15 mouse cellular contexts compared by ENCODE assay signal in the genomic region with DNA sequence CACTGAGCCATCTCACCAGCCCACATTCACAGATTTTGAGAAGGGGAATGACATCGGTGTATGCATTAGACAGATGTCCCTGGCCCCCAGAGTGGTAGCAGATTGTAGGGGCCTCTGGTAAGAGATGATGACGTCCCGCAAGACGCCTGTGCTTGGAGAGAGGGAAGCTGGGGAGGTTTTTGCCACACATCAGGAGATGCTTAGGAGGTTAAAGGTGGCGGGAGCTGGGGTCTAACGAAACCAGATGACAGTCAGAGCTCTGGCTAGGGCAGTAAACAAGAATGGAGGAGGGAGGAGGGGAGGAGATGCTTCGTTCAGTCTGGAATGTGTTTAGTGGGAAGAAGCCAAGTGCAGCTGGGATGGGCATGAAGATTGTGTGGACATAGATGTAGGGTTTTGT.
"Had no signal": no experiment of that assay in that cellular context is flagged by ENCODE, and none has a peak within 500 bp of the region (broad histone marks: within the 10 kb centered on the region; RNA-seq: fewer than 3 reads in every experiment).

No protein-coding gene starts in this region.

- H3K4me3 ChIP-seq: limb, embryonic 13.5 days; liver, embryonic 15.5 days; megakaryocyte, embryonic 14.5 days; midbrain, embryonic 12.5 days; neural tube, embryonic 13.5 days; stomach, embryonic 15.5 days had no signal

- ATAC-seq: midbrain, embryonic 16.5 days had no signal

- H3K9ac ChIP-seq: limb, embryonic 13.5 days; liver, embryonic 15.5 days; midbrain, embryonic 12.5 days; neural tube, embryonic 13.5 days; stomach, embryonic 15.5 days had no signal

- H3K27me3 ChIP-seq: limb, embryonic 13.5 days; liver, embryonic 15.5 days; megakaryocyte, embryonic 14.5 days; midbrain, embryonic 12.5 days; neural tube, embryonic 13.5 days; stomach, embryonic 15.5 days had no signal

- DNase-seq: layer of hippocampus, postnatal 36 days; lung, adult 2 months; lung, postnatal 10 days; retina, postnatal 1 day; right cerebral cortex, postnatal 4 days; thymus, adult 2 months; thymus, postnatal 25 days had no signal

- H3K36me3 ChIP-seq: neural tube, embryonic 13.5 days; stomach, embryonic 15.5 days had no signal

- H3K4me1 ChIP-seq: midbrain, embryonic 12.5 days had no signal

- H3K9me3 ChIP-seq: limb, embryonic 13.5 days; midbrain, embryonic 12.5 days; neural tube, embryonic 13.5 days; stomach, embryonic 15.5 days had no signal

- H3K4me2 ChIP-seq: limb, embryonic 13.5 days; liver, embryonic 15.5 days; midbrain, embryonic 12.5 days; neural tube, embryonic 13.5 days; stomach, embryonic 15.5 days had no signal

- H3K27ac ChIP-seq: limb, embryonic 13.5 days; macrophage; midbrain, embryonic 12.5 days; neural tube, embryonic 13.5 days; stomach, embryonic 15.5 days had no signal
